ENCODE assay signal across 20 mouse cellular contexts in genomic region chr11:116602043-116602442, GRCm38 (mm10). TPM values are rescaled to one million over a fixed set of nuclear protein-coding genes. Genes with fewer than 3 reads are reported as not detected.
"Had no signal": no experiment of that assay in that cellular context is flagged by ENCODE, and none has a peak within 500 bp of the region (broad histone marks: within the 10 kb centered on the region; RNA-seq: fewer than 3 reads in every experiment).

No protein-coding gene starts in this region.

- DNase-seq: cerebellum, adult 2 months; cerebellum, adult 8-10 months; cerebellum, adult 9-11 months; cerebellum, postnatal 14 days; cerebellum, postnatal 36 days; embryo, embryonic 11 days; forebrain, postnatal 0 days; gastrocnemius, adult 2 months; gastrocnemius, postnatal 10 days; gastrocnemius, postnatal 14 days; gastrocnemius, postnatal 25 days; gastrocnemius, postnatal 36 days; heart, adult 18-20 months; heart, adult 2 months had no signal

RNA-seq across cellular contexts. Expression of gene Aanat, which starts 15.8 kb away (rescaled TPM):
- total RNA-seq: common myeloid progenitor, adult 5-6 weeks; gastrocnemius, adult 18-20 months; gastrocnemius, adult 2 months; gastrocnemius, adult 8-10 months; gastrocnemius, postnatal 10 days; gastrocnemius, postnatal 14 days; gastrocnemius, postnatal 25 days; gastrocnemius, postnatal 36 days; gastrocnemius, postnatal 4 days; granulocyte monocyte progenitor cell, adult 5-6 weeks; heart, adult 18-20 months; heart, adult 2 months; heart, adult 8-10 months had no signal

RNA-seq across cellular contexts. Expression of gene Prcd, which starts 51.3 kb away (rescaled TPM):
- total RNA-seq: common myeloid progenitor, adult 5-6 weeks; granulocyte monocyte progenitor cell, adult 5-6 weeks had no signal

RNA-seq across cellular contexts. Expression of gene Cygb, which starts 52.1 kb away (rescaled TPM):
- total RNA-seq: common myeloid progenitor, adult 5-6 weeks; granulocyte monocyte progenitor cell, adult 5-6 weeks had no signal
